Mouse (Mus musculus): Measurements from ENCODE around the gene Xrcc4.

DNA sequence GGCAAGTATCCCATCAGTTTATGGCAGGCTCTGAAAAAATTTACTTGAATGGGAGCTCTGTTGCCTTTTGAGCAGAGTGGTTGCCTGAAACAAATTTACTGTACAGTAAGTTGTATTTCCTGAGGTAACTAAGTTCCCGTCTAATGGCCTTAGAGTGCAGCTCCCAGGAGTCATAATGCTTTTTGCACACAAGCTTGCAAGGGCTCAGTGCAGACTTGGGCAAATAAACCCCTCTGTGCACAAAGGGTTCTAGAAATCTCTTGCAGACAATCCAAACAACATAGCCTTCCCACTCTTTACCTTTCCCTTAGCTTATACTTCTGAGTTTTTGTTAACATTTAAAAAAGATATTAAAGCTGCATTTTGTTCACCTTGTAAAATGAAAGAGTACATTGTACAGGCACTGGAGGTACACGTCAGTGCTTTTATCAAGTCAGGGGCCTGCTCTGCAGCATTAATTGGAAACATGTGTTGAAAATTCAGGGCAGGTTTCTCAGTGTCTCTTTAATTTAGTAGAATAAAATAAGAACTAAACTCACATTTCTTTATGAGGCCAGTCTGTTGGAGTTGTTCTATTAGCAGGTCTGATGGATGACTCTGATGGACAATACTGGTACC is 256.2 kb downstream of the Xrcc4 start:
- TF ChIP-seq ZC3H11A (IDR thresholded peaks at IDR 0.05; ENCODE audit: borderline replicate concordance, low read depth, low read length), result no peak
- no peak for TF ChIP-seq MAFK (IDR thresholded peaks at IDR 0.05; ENCODE audit: insufficient read depth, low read depth, low read length)

All from ES-E14 (cell line).